Mouse (Mus musculus) thymus, postnatal 4 days (tissue): ENCODE data around the gene Sstr3.

Experiments
- DNase-seq: peaks from one replicate; pipeline ENCODE4 v3.0.0; 2021

The Sstr3 gene

GRCm38 (mm10) chr15:78530671-78531450, 13.6 kb downstream of the Sstr3 start, which contains the start of gene C1qtnf6:
Gene C1qtnf6, minus strand, starts transcription at chr15:78531416.
- no peak for DNase-seq

- no peak for DNase-seq
Measured at GRCm38 (mm10) chr15:78530141-78530540, 14.3 kb downstream of the Sstr3 start.

DNA sequence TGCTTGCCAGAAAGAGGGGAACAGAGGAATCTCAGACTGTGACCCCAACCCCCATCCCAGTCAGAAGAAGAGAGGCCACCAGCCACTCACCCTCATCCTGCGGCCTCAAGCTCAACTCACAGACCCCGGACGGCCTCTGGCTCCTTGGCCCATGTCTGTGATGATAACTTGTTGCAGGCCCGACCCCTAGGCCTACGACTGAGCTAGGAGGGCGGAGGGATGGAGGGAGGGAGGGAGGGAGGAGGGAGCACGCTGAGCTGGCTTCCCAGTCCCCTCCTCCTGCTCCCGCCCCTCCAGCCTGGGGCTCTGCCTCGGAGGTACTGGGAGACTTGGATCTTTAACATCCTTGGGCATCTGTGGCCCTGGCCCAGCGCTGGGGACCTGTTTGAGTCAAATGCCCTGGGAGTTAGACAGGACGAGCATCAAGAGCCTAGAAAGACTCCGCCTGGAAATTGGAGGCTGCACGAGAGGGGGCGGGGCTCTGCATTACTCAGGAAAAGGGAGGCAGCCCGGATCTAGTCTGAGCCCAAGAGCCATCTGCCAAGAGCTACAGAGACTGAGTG, 15.0 kb downstream of the Sstr3 start:
- DNase-seq, result peak; percentile 30

- DNase-seq, result peak; percentile 45
Measured at GRCm38 (mm10) chr15:78528726-78529411, 15.6 kb downstream of the Sstr3 start.

- peak; percentile 64 for DNase-seq
Measured at GRCm38 (mm10) chr15:78527973-78528372, 16.5 kb downstream of the Sstr3 start.

DNA sequence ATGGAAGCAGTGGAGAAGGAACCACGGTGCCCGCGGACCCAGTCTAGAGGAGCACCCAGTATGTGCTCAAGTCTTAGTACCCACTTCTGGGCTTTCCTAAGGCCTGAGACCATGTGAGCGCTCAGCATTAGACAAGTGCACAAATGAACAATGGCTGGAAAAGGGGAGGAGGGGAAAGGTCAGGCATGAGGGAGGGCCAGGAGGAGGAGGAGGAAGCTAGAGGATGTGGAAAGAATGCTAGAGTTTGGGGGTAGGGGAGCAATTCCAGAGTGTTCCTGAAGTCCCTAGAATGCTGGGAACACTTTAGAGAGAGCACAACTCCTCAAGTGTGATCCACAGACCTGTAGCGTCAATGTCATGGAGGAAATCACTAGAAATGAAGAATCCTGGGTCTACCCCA, 20.3 kb downstream of the Sstr3 start:
- no peak for DNase-seq

DNA sequence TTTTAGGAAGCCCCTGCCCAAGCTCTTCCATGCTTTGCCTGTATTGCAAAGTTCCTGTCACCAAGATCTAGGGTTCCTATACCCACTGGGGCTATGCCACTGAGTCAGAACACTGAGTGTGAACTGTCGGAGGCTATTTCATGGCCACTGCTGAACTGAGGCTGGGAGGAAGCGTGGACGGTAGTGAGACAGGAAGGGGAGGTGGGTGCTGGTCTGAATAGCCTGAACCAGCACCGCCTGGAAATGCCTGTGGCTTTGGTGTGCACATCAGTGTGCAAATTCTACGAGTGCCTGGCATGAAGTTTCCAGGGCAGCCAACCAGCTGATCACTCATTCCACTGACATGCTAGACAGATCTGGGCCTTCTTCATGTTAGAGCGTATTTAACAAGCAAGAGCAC, 22.6 kb downstream of the Sstr3 start:
- no peak for DNase-seq

DNA sequence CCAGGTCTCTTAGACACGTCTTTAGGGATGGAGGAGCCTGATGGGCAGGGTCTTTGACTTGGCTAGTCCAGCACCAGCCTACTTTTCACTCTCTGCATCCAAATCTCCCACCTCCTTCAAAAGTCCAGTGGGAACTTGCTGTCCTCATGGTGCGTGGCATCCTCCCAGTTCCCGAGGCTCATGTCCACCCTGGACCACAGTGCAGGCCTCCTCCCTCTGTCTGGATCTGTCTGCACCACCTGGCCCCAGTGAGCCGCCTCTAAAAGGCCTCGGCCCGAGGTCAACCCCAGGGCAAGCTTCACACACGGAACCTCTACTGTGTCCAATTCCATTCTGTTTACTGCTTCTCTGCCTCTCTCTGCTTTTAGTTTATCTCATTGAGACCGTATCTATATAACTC, 23.2 kb downstream of the Sstr3 start:
- no peak for DNase-seq

GRCm38 (mm10) chr15:78520112-78520715, 24.3 kb downstream of the Sstr3 start:
- DNase-seq, result no peak

- DNase-seq, result peak; percentile 58
Measured at GRCm38 (mm10) chr15:78518221-78518620, 26.3 kb downstream of the Sstr3 start.

- no peak for DNase-seq
Measured at GRCm38 (mm10) chr15:78515759-78516158, 28.7 kb downstream of the Sstr3 start.

- peak; percentile 85 for DNase-seq
Measured at GRCm38 (mm10) chr15:78514393-78515146, 29.9 kb downstream of the Sstr3 start.

GRCm38 (mm10) chr15:78513019-78513418, 31.5 kb downstream of the Sstr3 start:
- DNase-seq, result no peak

DNA sequence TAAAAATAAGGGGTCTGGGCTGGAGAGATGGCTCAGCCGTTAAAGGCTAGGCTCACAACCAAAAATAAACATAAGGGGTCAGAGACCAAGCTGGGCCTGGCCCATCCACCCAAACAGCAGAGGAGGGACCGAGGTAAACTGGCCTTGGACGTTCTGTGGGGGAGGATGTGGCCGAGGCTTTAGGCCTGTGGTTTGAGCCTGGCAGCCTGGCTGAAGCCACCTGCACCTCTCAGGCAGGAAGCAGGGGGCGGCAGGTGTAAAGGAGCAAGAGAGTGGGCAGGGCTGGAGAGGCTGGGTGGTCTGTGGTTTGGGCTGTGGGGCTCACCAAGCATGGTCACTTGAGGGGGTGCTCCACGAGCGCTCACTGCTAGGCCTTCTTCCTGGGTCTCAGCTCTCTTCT, 32.5 kb downstream of the Sstr3 start:
- DNase-seq, result no peak

- DNase-seq, result no peak
Measured at GRCm38 (mm10) chr15:78510736-78511135, 33.7 kb downstream of the Sstr3 start.

GRCm38 (mm10) chr15:78510121-78510576, 34.3 kb downstream of the Sstr3 start:
- no peak for DNase-seq

DNA sequence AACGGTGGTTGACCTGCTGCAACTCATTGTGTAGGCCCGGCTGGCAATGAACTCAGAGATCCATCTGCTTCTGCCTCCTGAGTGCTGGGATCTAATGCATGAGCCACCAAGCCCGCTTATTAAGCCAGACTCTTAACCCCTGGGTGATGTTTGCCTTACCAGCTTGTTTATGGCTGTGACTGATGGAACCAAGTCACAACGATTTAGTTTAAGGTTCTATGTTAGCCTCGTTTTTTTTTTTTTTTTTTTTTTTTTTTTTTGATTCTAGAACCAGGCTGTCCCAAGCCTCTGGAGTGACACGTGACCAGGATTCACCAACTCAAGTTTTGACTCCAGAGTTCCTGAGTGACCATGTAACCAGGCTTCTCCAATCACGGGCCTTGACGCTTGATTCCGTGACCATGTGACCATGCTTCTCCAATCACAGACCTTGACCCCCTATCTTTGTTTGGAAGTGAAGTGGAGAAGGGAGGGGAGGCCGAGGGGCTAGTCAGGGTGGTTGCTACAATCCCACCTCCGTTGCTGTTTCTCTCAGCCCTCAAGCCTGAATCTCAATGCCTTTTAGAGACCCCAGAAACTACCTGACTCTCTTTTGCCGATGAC, 35.1 kb downstream of the Sstr3 start:
- no peak for DNase-seq

GRCm38 (mm10) chr15:78508443-78508842, 36.0 kb downstream of the Sstr3 start:
- no peak for DNase-seq

DNA sequence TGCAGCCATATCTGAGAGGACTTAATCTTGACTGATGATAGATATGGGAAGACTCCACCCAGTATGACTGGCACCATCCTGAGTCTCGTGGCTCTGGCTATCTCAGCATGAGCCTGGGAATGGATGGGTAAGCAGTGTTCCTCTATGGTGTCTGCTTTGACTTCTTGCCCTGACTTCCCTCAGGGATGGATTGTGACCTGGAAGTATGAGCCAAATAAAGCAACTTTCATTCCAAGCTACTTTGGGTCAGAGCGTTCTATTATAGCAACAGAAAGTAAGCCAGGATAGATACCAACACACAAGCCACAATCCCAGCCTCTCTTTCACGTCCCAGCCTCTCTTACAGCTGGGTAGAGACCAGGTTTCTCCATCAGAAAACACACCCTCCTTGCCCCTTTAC, 38.9 kb downstream of the Sstr3 start:
- no peak for DNase-seq

DNA sequence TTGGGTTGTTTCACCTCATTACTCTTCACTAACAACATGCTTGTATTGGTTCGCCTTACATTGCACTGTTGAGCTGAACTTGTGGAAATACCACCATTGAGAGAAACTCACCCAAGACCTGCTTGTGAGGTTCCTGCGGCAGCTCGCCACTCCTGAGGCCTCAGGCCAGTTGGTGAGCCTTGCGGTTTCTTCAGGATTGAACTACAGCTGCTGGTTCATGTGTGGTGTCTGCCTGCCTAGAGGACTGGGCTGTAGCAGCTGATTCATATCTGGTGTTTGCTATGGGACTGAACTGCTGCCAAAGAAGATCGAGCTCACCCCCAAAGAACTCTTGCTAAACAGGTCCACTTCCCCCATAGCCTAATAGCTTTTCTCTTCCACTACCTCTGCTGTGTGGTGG, 39.7 kb downstream of the Sstr3 start:
- no peak for DNase-seq

DNA sequence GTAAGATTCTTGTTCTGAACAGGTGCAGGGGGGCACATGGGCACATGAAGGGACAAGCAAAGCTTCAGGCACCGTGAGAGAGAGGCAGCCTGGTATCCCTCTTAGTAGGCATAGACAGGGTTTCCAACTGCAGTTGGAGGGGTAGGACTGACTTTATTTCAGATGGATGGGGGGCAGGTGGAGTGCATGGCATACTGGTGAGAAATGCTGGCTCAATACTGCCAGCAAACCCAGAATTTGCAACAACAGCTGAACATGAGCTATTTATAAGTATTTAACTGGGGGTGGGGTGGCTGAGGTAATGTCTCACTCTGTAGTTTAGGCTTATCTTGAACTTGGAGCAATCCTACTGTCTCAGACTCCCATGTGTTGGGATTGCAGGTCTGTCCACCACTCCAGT, 40.5 kb downstream of the Sstr3 start:
- no peak for DNase-seq

DNA sequence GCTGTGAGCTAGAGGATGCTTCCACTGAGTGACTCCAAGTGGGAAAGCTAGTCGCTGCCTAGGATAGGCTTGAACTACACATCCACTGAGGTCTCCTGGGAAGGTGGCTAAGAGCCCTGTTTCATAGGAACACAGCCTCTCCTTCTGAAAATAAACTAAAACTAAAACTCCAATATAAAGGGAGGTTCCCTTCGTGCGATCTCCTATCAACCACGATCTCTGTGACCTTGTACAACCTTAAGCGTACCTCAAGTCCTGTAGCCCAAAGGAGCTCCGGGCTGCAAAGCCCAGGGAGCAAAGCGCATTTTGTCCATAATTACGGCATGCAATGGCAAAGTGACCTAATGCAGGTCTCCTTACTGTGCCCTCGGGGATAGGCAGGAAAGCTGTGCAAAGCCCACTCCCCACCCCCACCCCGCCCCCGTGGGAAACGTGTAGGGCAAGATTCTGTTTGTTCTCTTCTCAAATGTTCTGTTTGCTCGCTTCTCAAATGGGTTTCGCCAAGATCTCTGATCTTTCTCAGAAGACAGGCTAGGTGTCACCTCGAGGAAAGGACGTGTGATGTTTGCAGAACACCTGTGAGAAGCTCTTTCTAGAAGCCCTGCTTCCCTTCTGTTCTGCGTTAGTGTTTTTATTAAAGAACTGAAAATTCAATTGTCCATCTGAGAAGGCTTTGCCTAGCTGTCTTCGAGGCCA, 41.9 kb downstream of the Sstr3 start:
- DNase-seq, result no peak
